Mouse (Mus musculus): Measurements from ENCODE around the gene Krt42. TPM values are rescaled to one million over a fixed set of nuclear protein-coding genes. Genes with fewer than 3 reads are reported as not detected.
"Not testable (repeated sequence)": the region's sequence is repeated elsewhere in the genome, so short reads cannot be mapped to it uniquely, and the experiment has no call there.

Gene Krt42
- polyA plus RNA-seq, 1 experiment from 2014 or later, result not detected

DNA sequence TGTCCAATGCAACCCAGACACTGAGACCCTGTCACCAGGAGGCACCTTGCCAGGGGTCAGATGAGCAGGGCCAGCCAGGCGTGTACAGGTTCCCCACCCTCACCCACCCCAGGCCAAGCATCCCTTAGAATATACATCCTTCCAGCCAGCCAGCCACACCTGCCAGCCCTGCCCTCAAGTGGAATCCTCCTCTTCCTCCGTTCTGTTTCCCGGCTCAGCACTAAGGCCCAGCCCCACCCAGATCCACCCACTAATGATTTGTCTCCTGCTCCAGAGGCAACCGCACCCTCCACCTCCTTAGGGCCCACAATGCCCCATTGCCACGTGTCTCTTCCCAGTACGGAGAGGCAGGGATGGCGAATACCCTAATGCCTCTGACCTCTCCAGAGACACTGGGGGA, 5.0 kb upstream of the Krt42 start:
- Histone ChIP-seq H3K9me3 (no peaks in the 10 kb centered on the region), H3K4me1 (no peaks in the 10 kb centered on the region; the same call in 1 of the 2 replicates), H3K36me3 (replicated peaks) (no peaks in the 10 kb centered on the region), H3K27ac (replicated peaks) (no peak overlapping the region), H3K27me3 (replicated peaks; ENCODE audit: low read depth, poor library complexity, severe bottlenecking) (0 out of 2 replicates have a peak, but pooled peaks cover 3% of the 10 kb centered on the region), H3K4me3 (no peak overlapping the region)
- 70% methylated on average over 7 of the region's 7 CpGs for WGBS
- DNase-seq (ENCODE audit: low spot score), result no peak

GRCm38 (mm10) chr11:100271878-100272277, 2.2 kb upstream of the Krt42 start:
- Histone ChIP-seq H3K4me3 (no peak overlapping the region), H3K27ac (replicated peaks) (no peak overlapping the region), H3K9me3 (no peaks in the 10 kb centered on the region), H3K36me3 (replicated peaks) (no peaks in the 10 kb centered on the region), H3K27me3 (replicated peaks; ENCODE audit: low read depth, poor library complexity, severe bottlenecking) (peaks cover 3% of the 10 kb centered on the region; the same call in 1 of the 2 replicates), H3K4me1 (no peaks in the 10 kb centered on the region; the same call in 1 of the 2 replicates)
- no peak for DNase-seq (ENCODE audit: low spot score)
- 79% methylated on average over 1 of the region's 1 CpGs for WGBS

- 19% methylated on average over 13 of the region's 13 CpGs for WGBS
- Histone ChIP-seq H3K4me1 (peaks cover 22% of the 10 kb centered on the region), H3K36me3 (replicated peaks) (no peaks in the 10 kb centered on the region), H3K9me3 (no peaks in the 10 kb centered on the region), H3K27me3 (replicated peaks; ENCODE audit: low read depth, poor library complexity, severe bottlenecking) (0 out of 2 replicates have a peak, but pooled peaks cover 4% of the 10 kb centered on the region), H3K27ac (replicated peaks) (no peak overlapping the region; the same call in 1 of the 2 replicates), H3K4me3 (no peak overlapping the region)
- peak; percentile 55 for DNase-seq (ENCODE audit: low spot score)
These were observed 7.4 kb downstream of the Krt42 start for GRCm38 (mm10) chr11:100262058-100262980.

GRCm38 (mm10) chr11:100261235-100261605, 8.5 kb downstream of the Krt42 start:
- Histone ChIP-seq H3K4me1 (peaks cover 18% of the 10 kb centered on the region), H3K9me3 (no peaks in the 10 kb centered on the region), H3K4me3 (no peak overlapping the region), H3K36me3 (replicated peaks) (no peaks in the 10 kb centered on the region), H3K27ac (replicated peaks) (no peak overlapping the region), H3K27me3 (replicated peaks; ENCODE audit: low read depth, poor library complexity, severe bottlenecking) (0 out of 2 replicates have a peak, but pooled peaks cover 4% of the 10 kb centered on the region)
- DNase-seq (ENCODE audit: low spot score), result no peak
- whole genome bisulfite sequencing, result 79% methylated on average over 9 of the region's 9 CpGs

DNA sequence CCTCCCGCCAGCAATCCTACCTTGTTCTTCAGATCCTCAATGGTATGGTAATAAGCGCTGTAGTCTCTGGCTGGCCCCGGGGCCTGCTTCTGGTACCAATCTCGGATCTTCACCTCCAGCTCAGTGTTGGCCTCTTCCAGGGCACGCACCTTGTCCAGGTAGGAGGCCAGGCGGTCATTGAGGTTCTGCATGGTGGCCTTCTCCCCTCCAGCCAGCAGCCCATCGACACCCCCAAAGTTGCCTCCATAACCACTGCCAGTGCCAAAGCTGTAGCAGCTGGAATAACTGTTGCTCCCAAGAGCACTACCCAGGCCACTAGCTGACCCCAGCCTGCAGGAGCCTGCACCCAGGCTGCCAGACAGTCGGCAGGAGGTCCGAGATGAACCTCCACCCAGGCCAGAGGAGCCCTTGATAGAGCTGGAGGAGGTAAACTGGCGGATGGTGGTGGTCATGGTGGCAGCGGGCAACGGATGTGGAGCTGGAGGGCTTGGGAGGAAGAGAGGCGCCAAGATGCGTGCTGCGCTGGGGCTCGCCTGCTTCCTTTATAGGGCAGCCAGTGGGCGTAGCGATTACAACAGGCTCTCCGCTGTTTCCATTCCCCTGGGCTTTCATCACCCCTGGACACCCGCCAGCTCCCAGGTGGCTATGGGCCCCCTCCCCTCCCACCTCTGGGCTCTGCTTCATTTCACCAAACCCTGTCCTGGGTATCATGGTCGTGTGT, 9.0 kb downstream of the Krt42 start, which contains the start of gene Krt17:
TSS of gene Krt17 (minus strand) at position 516 of the 721 bp plus-strand sequence.
- Histone ChIP-seq H3K27ac (replicated peaks) (no peak within 1 kb of the TSS), H3K4me1 (peaks cover 18% of the 10 kb centered on the region), H3K9me3 (no peaks in the 10 kb centered on the region), H3K4me3 (no peak within 1 kb of the TSS), H3K27me3 (replicated peaks; ENCODE audit: low read depth, poor library complexity, severe bottlenecking) (0 out of 2 replicates have a peak, but pooled peaks cover 4% of the 10 kb centered on the region), H3K36me3 (replicated peaks) (no peaks in the 10 kb centered on the region)
- no peak for DNase-seq (ENCODE audit: low spot score)
- WGBS, result 83% methylated on average over 21 of the region's 21 CpGs

DNA sequence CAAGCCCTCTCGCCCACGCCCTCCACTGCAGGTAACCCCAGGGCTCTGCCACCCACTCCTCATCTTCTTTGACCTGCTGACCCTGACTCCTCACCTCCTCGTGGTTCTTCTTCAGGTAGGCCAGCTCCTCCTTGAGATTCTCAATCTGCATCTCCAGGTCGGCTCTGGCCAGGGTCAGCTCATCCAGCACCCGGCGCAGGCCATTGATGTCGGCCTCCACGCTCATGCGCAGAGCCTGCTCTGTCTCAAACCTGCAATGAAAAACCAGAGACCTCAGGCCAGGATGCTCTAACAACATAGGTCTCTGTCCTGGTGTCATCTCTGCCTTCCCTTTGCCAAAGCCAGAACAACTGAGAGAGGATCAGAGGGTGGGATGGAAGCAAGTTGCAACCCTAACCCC, 10.6 kb downstream of the Krt42 start:
- peaks cover 18% of the 10 kb centered on the region for H3K4me1 ChIP-seq
- no peaks in the 10 kb centered on the region for H3K36me3 ChIP-seq (replicated peaks)
- DNase-seq (ENCODE audit: low spot score), result no peak
- H3K27ac ChIP-seq (replicated peaks), result no peak overlapping the region
- 95% methylated on average over 9 of the region's 9 CpGs for WGBS
- 0 out of 2 replicates have a peak, but pooled peaks cover 4% of the 10 kb centered on the region for H3K27me3 ChIP-seq (replicated peaks; ENCODE audit: low read depth, poor library complexity, severe bottlenecking)
- H3K4me3 ChIP-seq, result no peak overlapping the region
- H3K9me3 ChIP-seq, result no peaks in the 10 kb centered on the region

DNA sequence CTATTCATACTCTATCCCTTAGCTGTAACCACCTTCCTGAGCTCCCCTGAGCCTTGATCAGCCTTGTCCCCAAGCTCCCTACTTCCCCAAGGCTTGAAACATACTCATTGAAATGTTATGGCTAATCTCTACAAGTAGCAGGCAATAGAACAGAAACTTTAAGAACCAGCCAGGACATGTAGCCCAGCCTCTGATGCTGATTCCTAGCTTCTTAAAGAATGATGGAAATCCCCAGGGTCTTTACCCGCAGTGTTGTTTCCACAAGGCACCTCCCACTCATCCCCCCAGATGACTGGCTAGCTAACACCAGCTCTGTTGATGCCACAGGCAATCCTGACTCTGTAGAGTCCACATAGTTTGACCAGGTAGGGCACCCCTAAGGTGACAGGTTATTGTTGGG, 11.7 kb downstream of the Krt42 start:
- Histone ChIP-seq H3K4me3 (no peak overlapping the region), H3K27me3 (replicated peaks; ENCODE audit: low read depth, poor library complexity, severe bottlenecking) (0 out of 2 replicates have a peak, but pooled peaks cover 4% of the 10 kb centered on the region), H3K9me3 (no peaks in the 10 kb centered on the region), H3K4me1 (peaks cover 14% of the 10 kb centered on the region), H3K27ac (replicated peaks) (no peak overlapping the region), H3K36me3 (replicated peaks) (no peaks in the 10 kb centered on the region)
- no peak for DNase-seq (ENCODE audit: low spot score)
- WGBS, result 89% methylated on average over 1 of the region's 1 CpGs

- H3K27me3 ChIP-seq (replicated peaks; ENCODE audit: low read depth, poor library complexity, severe bottlenecking), result no peaks in the 10 kb centered on the region
- WGBS, result 95% methylated on average over 6 of the region's 6 CpGs
- H3K4me1 ChIP-seq, result no peaks in the 10 kb centered on the region
- no peaks in the 10 kb centered on the region for H3K9me3 ChIP-seq
- no peak for DNase-seq (ENCODE audit: low spot score)
- H3K36me3 ChIP-seq (replicated peaks), result no peaks in the 10 kb centered on the region
- H3K27ac ChIP-seq (replicated peaks), result no peak overlapping the region
- H3K4me3 ChIP-seq, result no peak overlapping the region
These were observed 14.2 kb downstream of the Krt42 start for GRCm38 (mm10) chr11:100255514-100255913.

- Histone ChIP-seq H3K27me3 (replicated peaks; ENCODE audit: low read depth, poor library complexity, severe bottlenecking) (no peaks in the 10 kb centered on the region), H3K27ac (replicated peaks) (no peak overlapping the region), H3K9me3 (no peaks in the 10 kb centered on the region), H3K4me3 (no peak overlapping the region), H3K36me3 (replicated peaks) (no peaks in the 10 kb centered on the region), H3K4me1 (no peaks in the 10 kb centered on the region)
- WGBS, result 77% methylated on average over 5 of the region's 5 CpGs
- no peak for DNase-seq (ENCODE audit: low spot score)
These were observed 15.1 kb downstream of the Krt42 start for GRCm38 (mm10) chr11:100254360-100255090.

DNA sequence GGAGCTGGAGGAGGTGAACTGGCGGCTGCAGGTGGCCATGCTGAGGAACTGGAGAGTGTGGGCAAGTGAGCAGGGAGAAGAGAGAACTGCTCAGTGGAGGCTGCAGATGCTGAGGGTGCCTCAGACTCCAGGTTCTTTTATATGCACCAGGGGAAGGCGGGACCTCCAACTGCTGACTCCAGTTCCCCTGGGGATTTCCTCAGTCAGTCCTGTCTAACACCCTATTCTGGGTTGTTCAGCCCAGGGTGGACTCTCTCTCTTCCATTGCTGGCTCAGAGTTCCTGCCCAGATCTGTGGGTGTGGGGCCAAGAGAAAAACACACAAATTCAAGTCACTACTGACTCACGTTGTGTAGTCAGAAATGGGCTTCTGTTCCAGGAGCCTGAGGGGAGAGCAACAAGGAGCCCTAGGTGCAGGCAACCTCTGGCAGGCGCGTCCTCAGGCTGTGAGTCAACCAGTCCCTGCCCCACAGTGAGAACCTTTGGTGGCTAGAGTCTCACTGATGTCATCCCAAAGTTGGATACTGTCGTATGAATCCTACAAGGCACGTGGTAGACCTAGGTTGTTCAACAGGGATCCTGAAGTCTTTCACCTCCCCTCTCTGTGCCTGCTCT, 20.7 kb downstream of the Krt42 start, which contains the start of gene Krt16:
TSS of gene Krt16 (minus strand) at position 51 of the 614 bp plus-strand sequence.
- H3K9me3 ChIP-seq, result no peaks in the 10 kb centered on the region
- H3K4me3 ChIP-seq, result no peak within 1 kb of the TSS
- H3K36me3 ChIP-seq (replicated peaks), result no peaks in the 10 kb centered on the region
- no peak within 1 kb of the TSS for H3K27ac ChIP-seq (replicated peaks)
- WGBS, result 90% methylated on average over 7 of the region's 7 CpGs
- DNase-seq (ENCODE audit: low spot score), result no peak
- H3K27me3 ChIP-seq (replicated peaks; ENCODE audit: low read depth, poor library complexity, severe bottlenecking), result no peaks in the 10 kb centered on the region
- no peaks in the 10 kb centered on the region for H3K4me1 ChIP-seq

GRCm38 (mm10) chr11:100246471-100246870, 23.2 kb downstream of the Krt42 start:
- WGBS, result 70% methylated on average over 7 of the region's 7 CpGs
- H3K27me3 ChIP-seq (replicated peaks; ENCODE audit: low read depth, poor library complexity, severe bottlenecking); H3K4me1 ChIP-seq; H3K4me3 ChIP-seq; DNase-seq (ENCODE audit: low spot score); H3K9me3 ChIP-seq; H3K36me3 ChIP-seq (replicated peaks); H3K27ac ChIP-seq (replicated peaks): not testable (repeated sequence)

GRCm38 (mm10) chr11:100240272-100240671, 29.4 kb downstream of the Krt42 start:
- DNase-seq (ENCODE audit: low spot score); H3K27me3 ChIP-seq (replicated peaks; ENCODE audit: low read depth, poor library complexity, severe bottlenecking); H3K4me1 ChIP-seq; H3K36me3 ChIP-seq (replicated peaks); H3K4me3 ChIP-seq; H3K27ac ChIP-seq (replicated peaks); H3K9me3 ChIP-seq: not testable (repeated sequence)
- WGBS, result 92% methylated on average over 4 of the region's 4 CpGs

Data from embryonic facial prominence, embryonic 10.5 days (tissue).